Mouse (Mus musculus) G1E (cell line): ENCODE measurements around the gene Nlrp4f.

Experiments used
- CTCF ChIP-seq: IDR thresholded peaks from 2 replicates; pipeline ENCODE4 v1.5.1; 2012; ENCODE audit warnings: low read depth, low read length, inconsistent platforms, mixed read lengths
- GATA1 ChIP-seq: IDR thresholded peaks from 2 replicates; pipeline ENCODE4 v1.6.1; 2012; ENCODE audit warnings: borderline replicate concordance, low read length, inconsistent platforms, mixed read lengths
- GATA2 ChIP-seq: IDR thresholded peaks from 2 replicates; pipeline ENCODE4 v1.6.1; 2012; ENCODE audit warnings: low read depth, low read length, inconsistent platforms, borderline replicate concordance
- POLR2AphosphoS5 ChIP-seq: IDR thresholded peaks from 2 replicates; pipeline ENCODE4 v1.6.1; 2012; ENCODE audit warnings: low read depth, low read length, inconsistent platforms; ENCODE audit not compliant: insufficient replicate concordance
- TAL1 ChIP-seq: conservative IDR thresholded peaks from 2 replicates; pipeline ENCODE4 v1.6.1; 2012; ENCODE audit warnings: low read depth, low read length, inconsistent platforms, mixed read lengths

DNA sequence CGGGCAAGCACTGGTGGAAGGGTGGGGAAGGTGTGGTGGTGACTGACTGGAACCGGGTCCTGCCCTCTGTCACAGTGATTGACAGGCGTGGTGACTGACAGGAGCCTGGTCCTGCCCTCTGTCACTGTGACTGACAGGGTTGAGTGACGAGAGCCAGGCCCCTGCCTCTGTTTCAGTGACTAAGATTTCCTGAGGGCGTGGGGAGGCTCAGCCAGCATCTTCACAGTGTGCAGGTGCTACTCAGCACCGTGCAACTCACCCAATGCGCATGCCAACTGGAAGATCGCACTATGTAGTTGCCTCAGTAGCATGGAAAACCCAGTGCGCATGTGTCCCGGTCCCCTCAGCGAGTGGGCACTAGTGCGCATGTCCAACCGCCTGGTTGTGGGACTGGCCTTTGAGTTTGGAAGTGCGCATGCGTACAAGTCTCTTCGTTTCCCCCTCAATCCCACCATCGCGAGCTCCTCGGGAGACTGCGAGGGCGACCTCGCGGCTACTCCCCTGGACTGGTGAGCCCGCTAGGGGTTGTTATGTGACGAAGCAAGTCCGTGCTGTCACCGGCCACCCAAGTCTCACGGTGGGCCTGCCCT lies 34.8 kb upstream of the Nlrp4f start:
- TF ChIP-seq CTCF, result no peak
- TF ChIP-seq GATA1, result no peak
- TF ChIP-seq TAL1, result no peak
- no peak for TF ChIP-seq POLR2AphosphoS5
- TF ChIP-seq GATA2, result no peak
